Mouse (Mus musculus) hindbrain, embryonic 11.5 days (tissue): ENCODE data around the gene Sost. TPM values are rescaled to one million over a fixed set of nuclear protein-coding genes. Genes with fewer than 3 reads are reported as not detected.
"Not testable (repeated sequence)": the region's sequence is repeated elsewhere in the genome, so short reads cannot be mapped to it uniquely, and the experiment has no call there.

Source experiments
- ATAC-seq: fragments of 200-750 bp; cut with Nextera tagmentation; 2 replicates; pipeline ENCODE4 v1.8.0; 2017; ENCODE audit warnings: mild to moderate bottlenecking, moderate TSS enrichment, moderate library complexity; ENCODE audit not compliant: low FRiP score
- DNase-seq: peaks from one replicate; pipeline ENCODE4 v3.0.0-alpha.2; 2015; ENCODE audit warnings: low spot score
- H3K27ac ChIP-seq: fragments of 300-500 bp; sonication (generic); 2 replicates; pipeline ENCODE4 v1.5.1; 2014; ENCODE audit warnings: mild to moderate bottlenecking, low read depth, low read length
- H3K27me3 ChIP-seq: fragments of 300-500 bp; sonication (generic); 2 replicates; pipeline ENCODE4 v1.6.1; 2014; ENCODE audit warnings: mild to moderate bottlenecking, low read length, moderate library complexity, mixed read lengths; ENCODE audit not compliant: control insufficient read depth, insufficient read depth
- H3K36me3 ChIP-seq: fragments of 300-500 bp; sonication (generic); 2 replicates; pipeline ENCODE4 v1.6.1; 2014; ENCODE audit warnings: mild to moderate bottlenecking, low read length, moderate library complexity, mixed read lengths; ENCODE audit not compliant: control insufficient read depth, insufficient read depth
- H3K4me1 ChIP-seq: fragments of 300-500 bp; sonication (generic); replicated peaks from 2 replicates; pipeline ENCODE4 v1.6.1; 2014; ENCODE audit warnings: low read length, mixed read lengths; ENCODE audit not compliant: control insufficient read depth, insufficient read depth
- H3K4me2 ChIP-seq: fragments of 300-500 bp; sonication (generic); replicated peaks from 2 replicates; pipeline ENCODE4 v1.6.1; 2014; ENCODE audit warnings: mild to moderate bottlenecking, low read depth, low read length
- H3K4me3 ChIP-seq: fragments of 300-500 bp; sonication (generic); 2 replicates; pipeline ENCODE4 v1.5.1; 2014; ENCODE audit warnings: low read depth, low read length
- H3K9ac ChIP-seq: fragments of 300-500 bp; sonication (generic); 2 replicates; pipeline ENCODE4 v1.6.1; 2014; ENCODE audit warnings: low read depth, low read length
- H3K9me3 ChIP-seq: fragments of 300-500 bp; sonication (generic); 2 replicates; pipeline ENCODE4 v1.6.1; 2016; ENCODE audit warnings: low read length; ENCODE audit not compliant: control insufficient read depth
- WGBS: fragments of 180-500 bp; shearing (Covaris S2); extraction: QIAGEN DNeasy Blood & Tissue Kit; methylation state at CpG from one replicate; pipeline ENCODE4 v1.1.7; 2014; 5-methylcytosine and 5-hydroxymethylcytosine counted together
- polyA plus RNA-seq: library from polyadenylated mRNA; unstranded; fragments of >200 nt; fragmentation: Nextera tagmentation; extraction: Ambion mirVana; gene quantifications from 2 replicates; pipeline ENCODE4 v1.2.1, GENCODE M21; 2014

The Sost gene
- polyA plus RNA-seq, 1 experiment from 2014 or later: 0.31 TPM

DNA sequence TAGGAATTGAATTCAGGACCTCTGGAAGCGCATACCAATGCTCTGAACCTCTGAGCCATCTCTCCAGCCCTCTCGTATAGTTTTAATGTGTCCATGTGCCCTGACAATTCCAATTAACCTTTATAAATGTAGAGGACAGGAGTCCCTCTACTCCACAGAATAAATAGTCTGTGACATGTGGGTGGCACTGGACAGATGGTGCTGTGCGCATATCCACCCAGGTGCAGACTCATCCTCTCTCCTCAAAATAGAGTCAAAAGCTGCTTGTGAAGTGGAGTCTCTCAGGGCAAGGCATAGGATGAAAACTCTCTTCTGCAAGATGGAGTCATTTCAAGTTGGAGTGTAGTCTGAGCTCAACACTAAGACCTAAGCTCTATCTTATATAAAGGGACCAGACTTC is 23.4 kb upstream of the Sost start:
- Histone ChIP-seq H3K9me3 (no peaks in the 10 kb centered on the region), H3K4me2 (no peak overlapping the region), H3K27me3 (no peaks in the 10 kb centered on the region), H3K36me3 (no peaks in the 10 kb centered on the region), H3K4me3 (no peak overlapping the region), H3K27ac (no peak overlapping the region), H3K9ac (no peak overlapping the region), H3K4me1 (no peaks in the 10 kb centered on the region)
- DNase-seq (no peak), ATAC-seq (no peak)
- 90% methylated on average over 3 of the region's 3 CpGs for WGBS

DNA sequence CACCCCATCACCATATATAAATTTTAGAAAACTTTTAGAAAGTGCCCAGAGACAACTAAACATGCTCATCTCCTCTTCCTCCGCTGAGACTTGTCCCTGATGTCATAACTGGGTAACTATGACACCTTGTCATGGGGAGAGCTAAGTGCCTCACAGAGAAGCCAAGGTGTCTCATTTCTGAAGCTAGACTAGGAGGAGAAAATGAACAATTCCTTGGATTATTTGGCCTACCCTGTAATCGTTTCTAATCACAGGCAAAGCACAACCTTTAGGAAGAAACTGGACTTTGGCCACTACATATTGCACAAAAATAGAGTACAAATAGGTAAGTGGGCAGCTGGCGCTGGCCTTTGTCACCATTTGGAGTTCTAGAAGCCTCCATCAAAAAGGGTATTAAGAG is 20.1 kb upstream of the Sost start, which contains the start of gene Dusp3:
Dusp3 (minus strand) TSS at position 101 of the 400 bp plus-strand sequence.
- ATAC-seq: no peak
- 85% methylated on average over 3 of the region's 3 CpGs for WGBS
- no peak for DNase-seq
- H3K4me3 ChIP-seq: no peak within 1 kb of the TSS
- H3K27ac ChIP-seq: no peak within 1 kb of the TSS
- H3K27me3 ChIP-seq: no peaks in the 10 kb centered on the region; the same call in 1 of the 2 replicates
- no peak within 1 kb of the TSS for H3K4me2 ChIP-seq
- no peaks in the 10 kb centered on the region for H3K9me3 ChIP-seq
- H3K4me1 ChIP-seq: no peaks in the 10 kb centered on the region
- no peak within 1 kb of the TSS for H3K9ac ChIP-seq
- H3K36me3 ChIP-seq: no peaks in the 10 kb centered on the region

DNA sequence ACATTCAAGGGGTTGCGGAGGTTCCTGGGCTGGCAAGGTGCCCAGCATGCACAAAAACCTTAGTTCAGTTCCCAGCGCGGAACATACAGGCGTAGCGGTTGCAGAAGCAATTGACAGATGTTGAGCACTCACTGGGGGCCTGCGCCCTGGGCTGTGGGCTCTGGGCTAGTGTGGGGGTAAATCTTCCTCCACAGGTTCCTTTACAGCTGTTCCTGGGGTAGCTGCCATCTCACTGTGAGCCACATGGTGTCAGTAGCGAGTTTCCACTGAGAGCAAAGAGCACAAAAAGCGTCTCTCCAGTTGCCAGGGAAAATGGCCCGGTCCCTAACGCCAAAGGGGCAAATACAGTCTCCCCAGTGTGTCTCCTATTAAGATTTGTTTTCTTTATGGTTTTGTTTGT is 19.2 kb upstream of the Sost start:
- DNase-seq (peak; percentile 91), ATAC-seq (no peak)
- Histone ChIP-seq H3K4me2 (no peak overlapping the region), H3K36me3 (no peaks in the 10 kb centered on the region), H3K27ac (no peak overlapping the region), H3K4me1 (no peaks in the 10 kb centered on the region), H3K9ac (no peak overlapping the region), H3K27me3 (no peaks in the 10 kb centered on the region; the same call in 1 of the 2 replicates), H3K4me3 (no peak overlapping the region), H3K9me3 (no peaks in the 10 kb centered on the region)
- WGBS: 9% methylated on average over 10 of the region's 10 CpGs

DNA sequence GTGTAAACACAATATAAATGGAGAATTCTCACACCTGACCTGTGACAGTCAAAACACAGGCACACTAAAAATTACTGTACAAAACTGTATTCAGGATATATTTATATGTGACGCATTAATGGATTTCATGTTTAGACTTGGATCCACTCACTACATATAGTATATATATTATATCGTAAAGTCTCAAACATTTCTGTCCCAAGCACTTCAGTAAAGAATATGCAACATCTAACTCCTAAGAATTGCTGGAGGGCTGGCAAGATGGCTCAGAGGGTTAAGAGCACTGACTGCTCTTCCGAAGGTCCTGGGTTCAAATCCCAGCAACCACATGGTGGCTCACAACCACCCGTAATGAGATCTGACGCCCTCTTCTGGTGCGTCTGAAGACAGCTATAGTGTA is 18.6 kb upstream of the Sost start:
- WGBS: 77% methylated on average over 6 of the region's 6 CpGs
- not testable (repeated sequence) for H3K4me1 ChIP-seq, H3K4me2 ChIP-seq

DNA sequence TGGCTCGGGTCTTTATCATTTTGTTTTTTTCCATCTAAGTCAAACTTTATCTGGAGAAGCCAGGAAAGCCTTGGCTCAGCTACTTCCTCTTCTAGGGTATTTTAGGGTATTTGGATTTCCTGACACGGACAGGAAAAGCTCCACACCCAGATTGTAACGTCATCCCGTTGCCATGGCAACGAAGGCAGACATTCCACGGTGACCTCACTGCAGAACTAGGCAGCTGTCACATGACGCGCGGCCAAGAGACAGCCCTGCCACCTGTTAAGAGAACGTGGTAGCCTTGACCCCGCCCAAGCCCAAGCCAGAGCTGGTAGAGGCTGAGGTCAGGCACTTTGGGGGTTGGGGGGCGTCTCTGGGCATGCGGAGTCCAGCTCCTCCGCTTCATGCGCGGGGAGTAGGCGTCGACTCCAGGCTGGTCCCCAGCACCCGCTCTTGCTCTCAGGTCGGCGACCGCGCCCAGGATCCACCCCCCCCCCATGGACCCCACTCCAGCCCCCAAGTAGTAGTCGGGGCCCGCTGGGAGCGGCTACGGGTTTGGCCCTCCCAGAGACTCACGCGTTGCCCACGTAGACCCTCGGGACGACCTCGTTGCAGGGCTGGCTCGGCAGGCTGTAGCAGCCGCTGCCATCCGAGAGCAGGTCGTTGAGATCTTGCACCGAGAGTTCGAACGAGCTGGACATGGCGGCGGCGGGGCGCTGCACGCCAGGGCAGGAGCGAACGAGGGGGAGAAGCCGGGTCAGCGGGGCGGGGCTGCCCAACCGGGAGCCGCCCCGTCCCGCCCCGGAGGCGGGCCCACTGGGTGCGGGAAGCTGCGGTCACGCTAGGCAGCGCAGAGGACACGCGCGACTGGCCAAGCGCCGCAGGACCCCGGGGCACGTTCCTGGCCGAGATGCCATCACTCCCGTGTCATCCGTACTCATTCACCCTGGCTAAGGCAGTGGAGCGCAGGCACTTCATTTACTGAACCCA is 17.5 kb upstream of the Sost start, which contains the start of gene Cfap97d1:
Cfap97d1 (plus strand) TSS at position 226 of the 972 bp plus-strand sequence.
- Histone ChIP-seq H3K27ac (peak within 1 kb of the TSS; percentile 27; the same call in 1 of the 2 replicates), H3K4me1 (no peaks in the 10 kb centered on the region), H3K9me3 (no peaks in the 10 kb centered on the region), H3K27me3 (no peaks in the 10 kb centered on the region; the same call in 1 of the 2 replicates), H3K9ac (peak within 1 kb of the TSS; percentile 57), H3K36me3 (no peaks in the 10 kb centered on the region), H3K4me3 (peak within 1 kb of the TSS; percentile 45), H3K4me2 (peak within 1 kb of the TSS; percentile 99)
- peak; percentile 70 for ATAC-seq
- peak; percentile 93 for DNase-seq
- 2% methylated on average over 64 of the region's 71 CpGs for WGBS

More for the DNA sequence above, 18.6 kb upstream of the Sost start:
- not testable (repeated sequence) for H3K27me3 ChIP-seq, H3K4me3 ChIP-seq, H3K9ac ChIP-seq, H3K27ac ChIP-seq, DNase-seq, ATAC-seq, H3K9me3 ChIP-seq, H3K36me3 ChIP-seq

DNA sequence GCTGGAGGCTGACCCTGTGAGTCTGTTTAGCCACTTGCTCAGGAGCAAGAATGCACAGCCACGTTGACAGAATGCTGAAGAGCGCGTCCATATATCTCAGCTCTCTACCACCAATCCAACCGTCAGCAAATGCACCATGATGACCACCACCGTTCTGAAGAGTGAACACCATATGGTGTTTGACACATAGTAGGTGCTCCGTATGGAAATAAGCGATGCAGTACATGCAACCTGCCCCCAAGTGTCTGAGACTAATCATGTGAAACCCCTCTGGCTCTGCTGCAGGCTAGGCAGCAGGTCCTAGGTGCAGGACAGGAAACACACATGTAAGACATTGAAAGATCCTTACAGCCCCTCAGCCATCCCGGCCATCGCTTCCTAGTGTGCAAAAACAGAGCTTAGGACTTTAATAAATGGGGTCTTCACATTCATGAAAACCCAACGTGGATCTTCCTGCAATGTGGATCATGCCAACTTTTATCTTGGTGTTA is 16.7 kb upstream of the Sost start:
- no peak overlapping the region for H3K4me2 ChIP-seq
- H3K4me1 ChIP-seq: no peaks in the 10 kb centered on the region
- H3K4me3 ChIP-seq: no peak overlapping the region
- no peaks in the 10 kb centered on the region; the same call in 1 of the 2 replicates for H3K27me3 ChIP-seq
- WGBS: 75% methylated on average over 10 of the region's 10 CpGs
- H3K36me3 ChIP-seq: no peaks in the 10 kb centered on the region
- no peak overlapping the region for H3K9ac ChIP-seq
- DNase-seq: no peak
- no peak for ATAC-seq
- H3K9me3 ChIP-seq: no peaks in the 10 kb centered on the region
- H3K27ac ChIP-seq: no peak overlapping the region

DNA sequence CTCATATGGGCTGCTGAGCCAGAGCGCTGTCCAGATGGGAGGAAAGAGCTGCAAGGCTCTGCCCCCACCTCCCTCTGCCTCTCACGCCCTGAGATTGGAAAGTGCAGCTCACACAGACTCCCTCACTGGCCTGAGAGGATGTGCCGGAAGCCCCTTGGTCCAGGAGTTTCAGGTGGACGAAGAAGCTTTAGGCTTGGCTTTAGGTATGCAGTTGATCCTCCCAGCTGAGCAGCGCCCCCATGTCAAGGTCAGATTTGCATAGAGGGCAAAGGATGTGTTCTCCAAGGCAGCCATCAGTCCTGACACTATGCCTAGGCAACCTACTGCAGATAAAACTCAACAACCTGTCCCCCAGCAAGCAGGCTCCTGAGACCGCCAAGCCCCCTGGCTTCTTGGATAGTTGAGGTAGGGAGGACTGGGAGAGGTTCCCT is 16.2 kb upstream of the Sost start:
- H3K9ac ChIP-seq: no peak overlapping the region
- H3K4me2 ChIP-seq: no peak overlapping the region
- no peaks in the 10 kb centered on the region for H3K4me1 ChIP-seq
- H3K27ac ChIP-seq: no peak overlapping the region
- no peaks in the 10 kb centered on the region for H3K36me3 ChIP-seq
- no peaks in the 10 kb centered on the region for H3K9me3 ChIP-seq
- ATAC-seq (no peak), DNase-seq (no peak)
- H3K27me3 ChIP-seq: no peaks in the 10 kb centered on the region; the same call in 1 of the 2 replicates
- H3K4me3 ChIP-seq: no peak overlapping the region
- 52% methylated on average over 6 of the region's 6 CpGs for WGBS

DNA sequence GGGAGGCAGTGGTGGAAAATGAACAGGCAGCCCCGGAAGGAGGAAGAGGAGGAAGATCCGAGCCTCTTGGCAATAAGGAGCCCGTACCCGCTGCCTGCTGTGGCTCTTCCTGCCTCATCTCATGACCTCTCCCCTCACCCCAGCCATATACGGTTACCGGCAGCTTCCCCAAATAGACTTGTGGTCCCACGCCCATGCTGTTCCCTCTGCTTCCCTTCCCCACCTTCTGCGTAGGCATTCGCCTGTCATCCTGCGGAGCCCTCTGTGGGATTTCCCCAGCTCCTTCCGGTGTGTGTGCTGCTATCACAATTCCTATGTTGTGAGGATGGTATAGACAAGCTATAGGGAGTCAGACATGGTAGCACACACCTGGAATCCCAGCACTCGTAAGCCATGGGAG is 15.0 kb upstream of the Sost start:
- Histone ChIP-seq H3K9ac (no peak overlapping the region), H3K4me1 (no peaks in the 10 kb centered on the region), H3K27me3 (no peaks in the 10 kb centered on the region; the same call in 1 of the 2 replicates), H3K36me3 (no peaks in the 10 kb centered on the region), H3K4me2 (no peak overlapping the region), H3K4me3 (no peak overlapping the region), H3K9me3 (no peaks in the 10 kb centered on the region), H3K27ac (no peak overlapping the region)
- DNase-seq: no peak
- no peak for ATAC-seq
- 81% methylated on average over 11 of the region's 12 CpGs for WGBS
